Mouse (Mus musculus): ENCODE results near the gene Ddn. TPM values are rescaled to one million over a fixed set of nuclear protein-coding genes. Genes with fewer than 3 reads are reported as not detected.

Ddn gene
- total RNA-seq, 1 experiment from 2014 or later: 0.09 TPM

- DNase-seq: no peak
Observed at GRCm38 (mm10) chr15:98797835-98798492, 11.3 kb downstream of the Ddn start.

DNA sequence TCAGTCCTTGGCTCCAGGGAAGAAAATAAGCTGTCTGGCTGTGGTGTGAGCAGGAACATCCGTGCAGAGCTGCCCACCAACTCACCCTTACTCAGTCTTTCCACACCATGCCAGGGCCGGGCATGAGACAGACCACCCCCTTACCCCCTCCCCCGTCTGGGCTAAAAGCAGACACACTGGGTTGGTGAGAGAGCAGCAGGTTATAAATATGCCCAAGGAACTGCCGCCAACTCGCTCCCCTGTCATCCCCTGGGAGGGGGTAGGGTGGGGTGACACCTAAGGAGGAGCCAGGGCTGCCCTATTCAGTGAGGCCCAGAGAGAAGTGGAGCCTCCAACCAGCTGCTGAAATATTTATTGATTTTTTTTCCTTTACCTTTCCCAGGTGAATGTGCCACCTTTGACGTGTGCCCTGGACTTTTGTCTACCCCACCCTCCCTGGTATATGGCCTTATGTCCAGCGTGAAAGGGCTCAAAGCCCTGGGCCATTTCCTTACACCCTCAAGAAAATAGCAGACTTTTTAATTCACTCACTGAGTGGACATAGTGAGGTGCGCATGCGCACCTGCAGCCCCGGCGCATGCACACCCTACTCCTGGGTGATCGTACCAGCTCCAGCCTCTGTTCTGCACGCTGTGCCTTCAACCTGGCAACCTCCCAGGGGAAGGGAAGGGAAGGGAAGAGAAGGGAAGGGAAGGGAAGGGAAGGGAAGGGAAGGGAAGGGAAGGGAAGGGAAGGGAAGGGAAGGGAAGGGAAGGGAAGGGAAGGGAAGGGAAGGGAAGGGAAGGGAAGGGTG lies 12.3 kb downstream of the Ddn start:
- no peak for DNase-seq

DNA sequence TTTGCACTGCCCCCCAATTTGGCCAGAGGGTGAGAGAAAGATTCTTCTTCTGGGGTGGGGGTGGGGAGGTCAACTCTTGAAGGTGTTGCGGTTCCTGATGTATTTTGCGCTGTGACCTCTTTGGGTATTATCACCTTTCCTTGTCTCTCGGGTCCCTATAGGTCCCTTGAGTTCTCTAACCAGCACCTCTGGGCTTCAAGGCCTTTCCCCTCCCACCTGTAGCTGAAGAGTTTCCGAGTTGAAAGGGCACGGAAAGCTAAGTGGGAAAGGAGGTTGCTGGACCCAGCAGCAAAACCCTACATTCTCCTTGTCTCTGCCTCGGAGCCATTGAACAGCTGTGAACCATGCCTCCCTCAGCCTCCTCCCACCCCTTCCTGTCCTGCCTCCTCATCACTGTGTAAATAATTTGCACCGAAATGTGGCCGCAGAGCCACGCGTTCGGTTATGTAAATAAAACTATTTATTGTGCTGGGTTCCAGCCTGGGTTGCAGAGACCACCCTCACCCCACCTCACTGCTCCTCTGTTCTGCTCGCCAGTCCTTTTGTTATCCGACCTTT lies 16.1 kb downstream of the Ddn start:
- no peak for DNase-seq

DNA sequence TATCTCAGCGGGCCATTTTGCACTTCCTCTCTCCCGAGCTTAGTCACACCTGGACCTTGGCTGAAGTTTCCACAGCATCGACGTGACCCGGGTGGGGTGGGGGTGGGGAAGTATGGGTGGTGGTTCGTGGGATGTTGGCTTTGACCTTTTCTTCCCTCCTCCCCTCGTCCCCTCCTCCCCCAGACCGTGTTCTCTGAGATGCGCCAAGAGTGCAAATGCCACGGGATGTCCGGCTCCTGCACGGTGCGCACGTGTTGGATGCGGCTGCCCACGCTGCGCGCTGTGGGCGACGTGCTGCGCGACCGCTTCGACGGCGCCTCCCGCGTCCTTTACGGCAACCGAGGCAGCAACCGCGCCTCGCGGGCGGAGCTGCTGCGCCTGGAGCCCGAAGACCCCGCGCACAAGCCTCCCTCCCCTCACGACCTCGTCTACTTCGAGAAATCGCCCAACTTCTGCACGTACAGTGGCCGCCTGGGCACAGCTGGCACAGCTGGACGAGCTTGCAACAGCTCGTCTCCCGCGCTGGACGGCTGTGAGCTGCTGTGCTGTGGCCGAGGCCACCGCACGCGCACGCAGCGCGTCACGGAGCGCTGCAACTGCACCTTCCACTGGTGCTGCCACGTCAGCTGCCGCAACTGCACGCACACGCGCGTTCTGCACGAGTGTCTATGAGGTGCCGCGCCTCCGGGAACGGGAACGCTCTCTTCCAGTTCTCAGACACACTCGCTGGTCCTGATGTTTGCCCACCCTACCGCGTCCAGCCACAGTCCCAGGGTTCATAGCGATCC lies 16.9 kb downstream of the Ddn start:
- no peak for DNase-seq

DNA sequence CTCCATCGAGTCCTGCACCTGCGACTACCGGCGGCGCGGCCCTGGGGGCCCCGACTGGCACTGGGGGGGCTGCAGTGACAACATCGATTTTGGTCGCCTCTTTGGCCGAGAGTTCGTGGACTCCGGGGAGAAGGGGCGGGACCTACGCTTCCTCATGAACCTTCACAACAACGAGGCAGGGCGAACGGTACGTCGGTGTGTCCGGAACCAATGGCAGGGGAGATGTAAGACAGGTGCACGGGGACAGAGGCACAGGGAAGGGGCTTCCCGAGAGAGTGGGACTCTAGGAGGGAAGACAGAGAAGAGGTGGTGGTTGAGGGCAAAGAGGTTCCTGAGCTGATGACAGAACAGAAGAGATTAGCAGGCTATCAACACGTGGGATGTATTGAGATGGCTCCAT lies 17.5 kb downstream of the Ddn start:
- no peak for DNase-seq

DNA sequence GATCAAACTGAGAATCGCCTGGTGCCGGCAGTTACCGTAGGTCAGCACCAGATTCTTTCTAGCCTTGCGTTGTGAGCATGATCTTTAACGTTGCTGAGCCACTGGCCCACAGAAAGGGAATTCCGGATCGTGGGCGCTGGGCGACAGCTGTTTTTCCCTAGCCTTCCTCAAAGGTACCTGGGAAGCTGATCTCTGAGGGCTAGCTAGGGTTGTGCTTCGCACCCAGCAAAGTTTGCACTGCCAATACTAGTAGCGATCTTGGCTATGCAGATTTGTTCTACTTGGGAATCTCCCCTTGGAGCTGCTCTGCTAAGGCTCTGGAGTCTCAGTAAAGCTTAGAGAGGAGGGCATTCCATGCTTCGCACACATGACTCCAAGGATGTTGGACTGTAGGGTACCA lies 18.1 kb downstream of the Ddn start:
- no peak for DNase-seq

- DNase-seq: no peak
Observed at GRCm38 (mm10) chr15:98790761-98791160, 18.5 kb downstream of the Ddn start.

DNA sequence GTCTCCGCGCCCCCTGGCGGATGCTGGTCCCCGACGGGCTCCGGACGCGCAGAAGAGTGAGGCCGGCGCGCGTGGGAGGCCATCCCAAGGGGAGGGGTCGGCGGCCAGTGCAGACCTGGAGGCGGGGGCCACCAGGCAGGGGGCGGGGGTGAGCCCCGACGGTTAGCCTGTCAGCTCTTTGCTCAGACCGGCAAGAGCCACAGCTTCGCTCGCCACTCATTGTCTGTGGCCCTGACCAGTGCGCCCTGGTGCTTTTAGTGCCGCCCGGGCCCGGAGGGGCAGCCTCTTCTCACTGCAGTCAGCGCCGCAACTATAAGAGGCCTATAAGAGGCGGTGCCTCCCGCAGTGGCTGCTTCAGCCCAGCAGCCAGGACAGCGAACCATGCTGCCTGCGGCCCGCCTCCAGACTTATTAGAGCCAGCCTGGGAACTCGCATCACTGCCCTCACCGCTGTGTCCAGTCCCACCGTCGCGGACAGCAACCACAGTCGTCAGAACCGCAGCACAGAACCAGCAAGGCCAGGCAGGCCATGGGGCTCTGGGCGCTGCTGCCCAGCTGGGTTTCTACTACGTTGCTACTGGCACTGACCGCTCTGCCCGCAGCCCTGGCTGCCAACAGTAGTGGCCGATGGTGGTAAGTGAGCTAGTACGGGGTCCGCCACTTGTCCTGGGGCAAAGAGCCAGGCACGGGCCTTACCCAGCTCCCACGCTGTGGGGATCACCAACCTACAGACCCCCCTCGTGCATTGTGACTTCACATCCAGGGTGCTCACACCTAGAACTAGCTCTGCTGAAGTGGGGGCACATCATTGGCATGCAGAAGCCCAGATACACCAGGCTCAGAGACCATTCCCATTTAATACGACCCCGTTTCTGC lies 19.4 kb downstream of the Ddn start, which contains the start of gene Wnt1:
TSS of gene Wnt1 (plus strand) at position 197 of the 875 bp plus-strand sequence.
- DNase-seq: peak; percentile 68

DNA sequence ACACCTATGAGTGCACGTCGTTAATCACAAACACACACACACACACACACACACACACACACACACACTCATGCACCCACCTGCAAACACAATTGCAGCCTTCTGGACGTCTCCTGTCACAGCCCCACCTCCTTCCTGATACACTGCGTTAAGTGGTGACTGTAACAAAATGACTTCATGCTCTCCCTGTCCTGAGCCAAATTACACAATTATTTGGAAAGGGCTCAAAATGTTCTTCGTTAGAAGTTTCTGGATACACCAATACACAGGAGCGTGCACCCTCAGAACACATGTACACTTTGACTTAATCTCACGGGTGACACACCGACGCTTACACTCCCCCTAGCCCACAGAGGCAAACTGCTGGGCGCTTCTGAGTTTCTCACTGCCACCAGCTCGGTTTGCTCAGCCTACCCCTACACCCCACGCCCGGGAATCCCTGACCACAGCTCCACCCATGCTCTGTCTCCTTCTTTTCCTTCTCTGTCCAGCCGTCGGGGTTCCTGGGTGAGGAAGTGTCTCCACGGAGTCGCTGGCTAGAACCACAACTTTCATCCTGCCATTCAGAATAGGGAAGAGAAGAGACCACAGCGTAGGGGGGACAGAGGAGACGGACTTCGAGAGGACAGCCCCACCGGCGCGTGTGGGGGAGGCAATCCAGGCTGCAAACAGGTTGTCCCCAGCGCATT lies 20.2 kb downstream of the Ddn start:
- DNase-seq: no peak

DNA sequence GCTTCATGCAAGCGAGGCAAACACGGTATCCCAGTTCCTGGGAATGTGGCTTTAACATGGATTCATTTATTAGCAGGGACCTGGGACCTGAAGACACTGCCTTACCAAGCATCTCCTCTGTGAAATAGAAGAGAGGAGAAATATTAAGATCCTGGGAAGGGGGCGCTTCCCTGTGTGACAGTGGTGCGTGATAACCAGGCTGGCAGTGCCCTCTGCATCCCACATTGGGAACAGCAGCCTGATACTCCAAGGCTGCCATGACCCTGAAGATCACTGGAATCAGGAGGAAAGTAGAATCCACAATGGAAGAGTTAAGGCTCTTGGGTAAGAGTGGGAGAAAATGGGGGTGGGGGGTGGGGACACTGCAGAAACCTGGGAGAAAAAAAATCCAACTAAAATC lies 21.4 kb downstream of the Ddn start:
- no peak for DNase-seq

DNA sequence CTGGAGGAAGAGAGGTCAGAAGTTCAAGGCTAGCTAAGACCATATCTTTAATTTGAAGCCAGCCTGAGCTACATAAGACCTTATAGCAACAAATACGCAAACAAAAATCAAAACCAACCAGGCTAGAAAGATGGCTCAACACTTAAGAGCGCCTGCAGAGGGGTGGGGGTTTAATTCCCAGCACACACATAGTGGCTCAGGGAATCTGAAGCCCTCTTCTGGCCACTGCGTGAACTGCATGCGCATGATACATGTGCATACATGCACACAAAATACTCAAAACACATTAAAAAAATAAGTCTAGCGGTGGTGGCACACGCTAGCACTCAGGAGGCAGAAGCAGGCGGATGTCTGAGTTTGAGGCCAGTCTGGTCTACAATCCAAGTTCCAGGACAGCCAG lies 23.5 kb downstream of the Ddn start:
- DNase-seq: no peak

GRCm38 (mm10) chr15:98781166-98781565 lies 28.1 kb downstream of the Ddn start:
- no peak for DNase-seq

GRCm38 (mm10) chr15:98780573-98780972 lies 28.7 kb downstream of the Ddn start:
- no peak for DNase-seq

- no peak for DNase-seq
Observed at GRCm38 (mm10) chr15:98780075-98780474, 29.2 kb downstream of the Ddn start.

DNA sequence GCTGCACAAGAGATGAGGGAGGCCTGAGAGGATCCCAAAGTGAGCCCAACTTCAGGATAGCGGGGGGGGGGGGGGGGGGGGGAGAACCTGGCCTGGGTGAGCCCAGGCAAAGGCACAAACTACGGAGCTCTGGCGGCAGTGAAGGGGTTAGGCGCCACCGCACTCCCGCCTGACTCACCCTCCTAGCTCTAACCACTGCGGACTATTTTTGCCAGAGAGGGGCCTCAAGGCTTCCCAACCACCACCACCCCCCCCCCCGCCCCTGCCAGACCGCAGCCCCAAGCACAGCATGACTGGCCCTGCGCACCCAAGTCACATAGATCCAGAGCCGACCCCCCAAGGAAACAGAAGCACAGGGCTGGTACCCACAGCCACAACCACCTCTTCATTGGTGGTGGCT lies 30.5 kb downstream of the Ddn start:
- no peak for DNase-seq

- DNase-seq: no peak
Observed at GRCm38 (mm10) chr15:98778191-98778770, 31.0 kb downstream of the Ddn start.

- peak; percentile 35 for DNase-seq
Observed at GRCm38 (mm10) chr15:98777762-98778161, 31.5 kb downstream of the Ddn start, which contains the start of gene Wnt10b. Wnt10b (minus strand) TSS chr15:98778150.

DNA sequence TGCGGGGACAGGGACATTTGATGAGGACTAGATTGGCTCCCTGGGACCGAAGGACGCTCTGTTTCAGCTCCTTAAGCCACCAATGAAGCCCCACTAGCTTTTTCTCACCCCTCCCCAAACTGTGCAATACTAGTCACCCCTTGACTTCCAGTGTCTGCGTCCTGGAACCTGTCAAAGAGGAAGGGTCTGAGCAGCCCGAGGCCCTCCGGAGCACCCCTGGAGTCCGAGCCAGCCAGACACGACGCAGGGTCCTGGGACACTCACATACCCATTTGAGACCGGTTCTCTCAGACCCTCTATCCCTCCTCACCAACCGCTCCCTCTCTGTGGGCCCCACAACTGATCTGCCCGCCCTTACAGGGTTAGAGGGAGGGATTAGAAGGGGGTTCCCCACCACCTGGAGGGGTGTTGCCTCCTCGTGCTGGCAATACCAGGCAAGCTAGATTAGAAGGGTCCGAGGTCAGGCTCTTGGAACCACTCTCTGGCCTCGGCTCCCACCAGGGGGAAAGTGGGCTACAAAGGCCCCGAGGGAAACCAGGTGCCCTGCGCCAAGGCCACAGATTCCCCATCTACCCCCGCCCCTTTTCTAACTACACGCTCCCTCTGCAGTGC lies 32.2 kb downstream of the Ddn start:
- no peak for DNase-seq

DNA sequence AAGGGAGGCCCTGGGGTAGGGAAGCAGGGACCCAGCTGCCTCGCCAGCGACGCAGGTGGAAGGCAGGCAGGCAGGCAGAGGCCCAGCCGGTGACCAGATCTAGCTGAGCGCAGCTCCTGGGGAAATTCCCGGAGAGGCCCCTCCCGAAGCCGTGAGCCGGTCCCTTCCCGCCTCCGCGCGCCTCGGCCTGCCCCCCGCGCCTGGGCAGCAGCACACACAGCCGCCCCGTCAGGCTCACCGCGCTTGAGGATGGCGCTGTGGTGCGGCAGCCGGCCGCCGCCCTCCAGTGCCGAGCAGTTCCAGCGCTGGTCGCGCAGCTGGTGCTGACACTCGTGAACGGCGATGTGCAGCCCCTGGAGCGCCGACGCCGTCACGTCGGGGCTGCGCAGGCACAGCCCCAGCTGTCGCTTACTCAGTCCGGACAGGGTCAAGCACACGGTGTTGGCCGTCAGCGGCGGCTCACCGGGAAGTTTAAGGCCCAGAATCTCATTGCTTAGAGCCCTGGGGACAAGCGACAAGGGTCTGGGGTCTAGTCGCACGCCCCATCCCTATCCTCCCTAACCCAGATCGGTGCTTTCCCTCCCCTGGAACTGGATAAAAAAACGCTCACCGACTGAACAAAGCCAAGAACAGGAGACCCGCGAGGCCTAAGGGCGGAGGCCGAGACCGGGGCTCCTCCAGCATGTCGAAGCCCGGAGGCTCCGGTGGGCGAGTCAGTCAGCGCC lies 32.8 kb downstream of the Ddn start:
- peak; percentile 45 for DNase-seq

Data from adrenal gland, postnatal 25 days (tissue).